Mouse (Mus musculus): Measurements from ENCODE around the gene Ccl28.

GRCm38 (mm10) chr13:119640504-119640903 lies 16.9 kb downstream of the Ccl28 start:
- peak; percentile 44; the same call in 1 of the 2 replicates for TF ChIP-seq CTCF (IDR thresholded peaks at IDR 0.05; ENCODE audit: extremely low read depth, insufficient read depth, low read length)
- no peak for TF ChIP-seq POLR2A (IDR thresholded peaks at IDR 0.05; ENCODE audit: extremely low read depth, insufficient read depth, low read length)

Data from cortical plate, adult 2 months (tissue).